Mouse (Mus musculus) regulatory T cell (primary cell): Measurements from ENCODE around the gene Slc2a8.

Experiments used
- in situ Hi-C: fragments of 300-600 bp; cut with MboI, MseI; formaldehyde crosslinking; loops from one replicate; pipeline ENCODE4 v1.15.1; 2025; ENCODE audit warnings: high pct_unique_total_duplicates

Slc2a8 gene

DNA sequence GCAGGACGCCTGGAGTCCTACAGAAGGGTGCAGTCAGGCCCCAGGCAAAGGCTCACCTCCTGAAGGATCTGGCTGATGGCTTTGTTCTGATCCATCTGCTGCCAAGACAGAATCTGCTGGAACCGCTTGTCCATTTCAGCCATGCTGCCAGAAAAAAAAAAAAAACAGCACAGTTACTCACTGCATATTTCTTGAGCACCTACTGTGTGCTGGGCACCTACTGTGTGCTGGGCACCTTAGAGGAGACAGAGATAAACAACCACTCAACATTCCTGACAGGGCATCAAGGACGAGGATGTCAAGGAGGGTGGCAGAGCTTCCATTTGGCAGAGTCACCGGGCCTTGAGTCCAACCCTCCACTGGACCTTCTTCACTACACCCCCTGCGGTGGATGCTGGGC, 43.1 kb downstream of the Slc2a8 start:
- in situ Hi-C loops = no loop called here

DNA sequence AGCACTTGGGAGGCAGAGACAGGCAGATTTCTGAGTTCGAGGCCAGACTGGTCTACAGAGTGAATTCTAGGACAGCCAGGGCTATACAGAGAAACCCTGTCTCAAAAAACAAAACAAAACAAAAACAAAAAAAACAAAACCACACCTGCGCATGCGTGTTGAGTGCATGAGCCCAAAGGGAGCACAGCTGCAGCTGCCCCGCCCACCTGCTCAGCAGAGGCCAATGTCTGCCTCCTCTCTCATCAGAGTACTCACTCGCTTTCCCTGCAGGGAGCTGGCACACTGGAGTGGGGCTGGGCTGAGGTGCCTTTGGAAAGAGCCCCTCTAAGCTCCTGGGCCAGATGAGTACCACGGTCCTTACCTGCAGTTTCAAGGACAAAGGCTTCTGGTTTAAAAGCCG, 50.2 kb downstream of the Slc2a8 start:
- in situ Hi-C loops = no loop called here

DNA sequence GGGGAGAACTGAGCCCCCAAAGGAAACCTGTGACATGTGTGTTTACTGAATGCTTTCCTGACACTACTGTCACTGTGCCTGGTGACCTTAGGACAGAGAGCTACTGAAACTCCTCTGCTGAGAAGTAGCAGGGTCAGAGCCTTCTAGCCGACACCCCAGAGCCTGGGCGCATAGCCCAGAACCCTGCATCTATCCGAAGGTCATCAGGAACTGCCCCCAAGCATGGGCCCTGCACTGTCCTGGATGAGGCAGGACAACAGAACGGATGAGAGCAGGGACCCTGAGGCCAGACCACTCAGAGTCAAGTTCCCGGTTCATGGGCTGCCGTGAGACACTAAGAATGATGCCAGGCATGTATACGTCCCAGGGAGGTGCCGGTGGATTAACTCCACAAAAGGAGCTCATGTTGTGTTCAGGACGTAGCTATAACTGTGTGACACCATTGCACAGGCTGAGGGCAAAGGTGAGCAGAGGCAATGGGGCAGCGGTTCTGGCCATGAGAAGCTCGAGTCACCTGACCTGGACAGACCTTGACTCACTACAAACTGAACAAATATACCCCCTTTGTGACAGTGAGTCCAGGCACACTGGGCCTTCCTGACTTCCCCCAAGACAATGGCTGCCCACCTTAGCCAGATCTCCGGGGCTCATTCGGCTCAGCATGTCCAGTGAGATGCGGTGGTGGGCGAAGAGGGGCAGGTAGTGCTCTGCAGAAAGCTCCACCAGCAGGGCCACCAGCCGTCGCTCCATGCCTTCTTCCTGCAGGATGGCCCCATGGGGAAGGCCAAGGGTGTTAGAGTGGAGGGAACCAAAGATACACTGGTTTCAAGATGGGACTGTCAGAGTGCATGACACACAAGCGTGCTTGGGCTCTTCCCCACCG, 52.7 kb downstream of the Slc2a8 start:
- in situ Hi-C loops = no loop called here

DNA sequence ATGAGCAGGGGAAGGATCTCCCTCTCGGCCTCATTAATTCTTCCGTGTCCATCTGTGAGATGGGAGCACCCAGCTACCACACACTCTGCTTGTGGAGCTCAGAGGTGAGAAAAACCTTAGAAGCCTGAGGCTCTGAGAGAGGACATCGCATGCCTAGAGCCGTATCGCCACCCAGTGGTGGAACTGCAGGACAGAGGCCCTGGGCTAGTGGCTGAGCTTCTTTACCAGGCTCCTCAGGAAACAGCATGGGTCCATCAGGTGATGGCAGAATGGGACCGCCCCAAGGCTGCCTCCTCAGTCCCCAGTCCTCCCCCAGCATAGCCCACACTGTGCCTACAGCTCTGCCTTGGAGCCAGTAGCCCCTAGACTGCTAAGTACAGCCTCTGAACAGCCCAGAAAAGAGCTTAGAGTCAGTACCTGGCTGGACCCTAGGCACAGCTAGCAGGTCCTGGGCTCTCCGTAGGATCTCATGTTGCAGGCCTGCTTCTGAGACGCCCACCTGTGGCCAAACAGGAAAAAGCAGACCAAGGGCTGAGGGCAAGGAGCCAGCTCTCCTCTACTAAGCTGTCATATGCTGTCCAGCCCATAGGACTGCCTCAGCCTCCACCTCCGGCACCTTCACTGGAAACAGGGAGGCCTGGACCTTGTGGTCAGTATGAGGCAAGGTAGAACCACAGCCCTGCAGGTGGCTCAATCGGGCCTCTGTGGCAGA, 53.5 kb downstream of the Slc2a8 start:
- in situ Hi-C loops = no loop called here

DNA sequence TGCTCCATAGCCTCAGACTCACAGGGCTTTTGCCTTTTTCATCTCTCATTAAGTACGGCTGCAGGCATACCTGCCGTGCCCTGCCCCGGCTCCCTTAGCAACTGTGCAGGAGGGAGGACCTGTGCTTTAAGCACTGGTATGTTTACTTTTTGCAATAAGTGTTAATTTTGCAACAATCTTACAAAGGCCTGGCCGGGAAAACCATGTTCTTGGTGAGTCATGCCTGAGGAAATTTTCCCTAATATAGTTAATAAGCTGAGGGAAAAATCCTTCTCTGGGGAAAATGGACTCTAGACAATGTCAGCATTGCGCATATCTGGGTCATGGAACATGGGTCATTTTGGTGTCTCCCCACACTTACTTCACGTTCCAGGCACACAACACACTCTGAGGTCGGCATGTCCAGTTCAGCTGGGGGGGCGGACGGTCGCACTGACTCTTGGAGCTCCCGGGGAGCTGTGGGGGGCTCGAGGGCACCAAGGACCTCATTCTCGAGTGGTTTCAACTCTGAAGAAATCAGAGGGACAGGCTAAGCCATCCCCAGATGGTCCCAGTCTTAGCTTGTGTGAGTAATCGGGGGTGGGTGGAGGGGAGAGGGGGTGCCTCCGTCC, 54.2 kb downstream of the Slc2a8 start:
- in situ Hi-C loops = no loop called here

DNA sequence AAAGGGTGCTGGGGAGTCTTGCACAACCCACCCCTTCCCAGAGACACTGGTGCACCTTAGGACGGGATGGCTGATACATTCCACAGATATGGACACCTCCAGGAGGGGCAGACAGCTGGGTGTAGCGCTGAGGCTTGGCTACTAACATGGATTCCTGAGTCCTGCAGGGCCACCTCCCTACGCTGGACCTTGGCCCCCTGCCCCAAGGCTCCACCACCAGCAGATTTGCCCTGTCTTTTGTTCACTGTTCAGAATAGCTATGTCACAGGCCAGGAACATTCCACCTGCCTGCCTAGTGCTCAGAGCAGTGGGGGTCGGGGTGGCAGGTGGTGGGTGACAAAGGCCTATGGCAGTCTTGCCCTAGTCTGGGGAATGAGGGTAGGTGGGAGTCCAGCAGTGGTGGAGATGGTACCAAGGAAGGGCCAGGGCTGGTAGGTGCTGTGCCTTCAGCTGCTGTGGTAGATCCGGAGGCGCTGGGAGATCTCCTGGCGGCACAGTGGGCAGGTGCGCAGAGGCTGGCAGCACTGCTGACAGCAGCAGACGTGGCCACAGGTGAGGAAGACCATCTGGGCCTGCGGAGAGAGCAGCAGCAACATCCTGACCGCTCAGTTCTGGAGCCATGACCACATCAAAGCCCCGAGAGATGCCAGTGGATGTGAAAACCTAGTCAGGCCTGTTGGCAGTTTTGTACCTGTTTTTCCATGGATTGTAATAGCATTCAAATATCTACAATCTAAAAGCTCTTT, 55.4 kb downstream of the Slc2a8 start:
- in situ Hi-C loops = no loop called here

DNA sequence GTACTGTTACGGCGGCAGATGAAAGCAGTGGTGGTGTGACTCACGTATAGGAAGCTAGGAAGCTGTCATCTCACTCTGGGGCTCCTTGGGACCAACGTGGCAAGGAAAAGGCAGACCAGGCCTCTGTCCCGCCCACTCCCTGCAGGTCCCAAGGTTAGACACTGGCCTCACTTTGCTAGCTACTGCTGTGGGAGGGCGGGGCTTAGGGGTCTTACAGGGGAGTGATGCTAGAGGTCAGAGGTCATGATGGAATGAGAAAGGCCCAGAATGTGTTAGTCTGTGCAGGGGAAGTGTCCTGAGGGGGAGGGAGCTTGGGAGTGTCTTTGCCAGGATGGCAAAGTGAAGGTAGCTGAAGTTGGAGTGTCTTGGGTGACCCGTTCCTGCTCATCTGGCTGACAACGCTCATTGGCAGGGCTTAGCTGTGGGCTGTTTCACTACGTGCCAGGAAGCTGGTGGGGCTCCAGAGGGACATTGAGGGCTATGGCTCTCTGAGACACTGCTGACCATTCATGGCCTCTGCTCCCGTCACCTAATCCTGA, 57.5 kb downstream of the Slc2a8 start:
- in situ Hi-C loops = no loop called here

DNA sequence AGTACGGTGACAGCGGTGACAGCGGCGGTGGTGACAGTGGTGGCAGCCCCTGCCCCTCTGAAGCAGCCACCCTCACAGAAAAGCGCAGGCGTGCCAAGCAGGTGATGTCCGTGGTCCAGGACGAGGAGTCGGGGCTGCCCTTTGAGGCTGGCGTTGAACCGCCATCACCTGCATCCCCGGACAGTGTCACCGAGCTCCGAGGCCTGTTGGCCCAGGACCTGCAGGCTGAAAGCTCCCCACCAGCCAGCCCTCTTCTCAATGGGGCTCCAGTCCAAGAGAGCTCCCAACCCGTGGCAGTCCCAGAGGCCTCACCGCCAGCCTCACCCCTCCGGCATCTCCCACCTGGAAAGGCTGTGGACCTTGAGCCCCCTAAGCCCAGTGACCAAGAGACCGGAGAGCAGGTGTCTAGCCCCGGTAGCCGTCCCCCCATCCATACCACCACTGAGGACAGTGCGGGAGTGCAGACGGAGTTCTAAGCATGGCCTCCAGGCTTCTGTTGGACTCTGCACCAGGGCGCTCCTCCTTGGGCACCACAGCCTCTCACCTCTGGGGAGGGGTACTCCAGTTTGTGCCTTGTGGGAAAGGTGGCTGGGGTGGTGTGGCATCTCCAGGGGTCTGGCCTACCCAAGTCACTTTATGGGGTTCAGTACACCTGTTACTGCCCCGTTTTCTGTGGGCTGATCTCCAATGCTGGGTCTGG, 58.2 kb downstream of the Slc2a8 start:
- in situ Hi-C loops = no loop called here
